Mouse (Mus musculus): ENCODE data around the gene Acyp1.

Gene Acyp1

DNA sequence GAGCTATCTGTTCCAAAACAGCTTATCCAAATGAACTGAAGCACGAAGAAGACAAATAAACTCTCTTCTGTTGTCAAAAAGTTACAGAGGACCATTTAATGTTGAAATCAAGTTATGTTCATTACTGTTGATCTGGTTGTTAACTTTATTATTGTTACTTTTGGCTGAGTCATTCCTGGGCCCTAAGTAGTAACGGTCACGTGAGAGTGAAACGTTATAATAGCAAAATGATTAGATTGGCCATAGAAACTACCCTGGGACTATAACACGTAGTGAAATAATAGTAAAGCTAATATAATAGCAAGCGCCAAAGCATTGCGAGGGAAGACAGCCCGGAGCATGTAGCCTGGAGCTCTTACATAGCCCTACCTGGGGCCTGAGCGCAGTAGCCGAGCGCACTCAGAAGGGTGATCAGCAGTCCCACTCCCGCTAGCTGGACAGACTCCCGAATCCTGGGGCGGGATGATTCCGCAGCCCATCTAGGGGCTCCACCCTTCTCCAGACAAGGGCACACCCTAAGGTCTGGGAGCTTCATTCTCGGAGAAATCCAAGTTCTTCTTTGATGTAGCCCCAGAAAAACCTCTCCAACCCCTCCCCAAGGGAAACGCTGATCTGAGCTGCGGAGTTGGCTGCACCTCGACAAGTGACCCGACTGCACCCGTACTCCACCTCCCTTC is at the start of gene Acyp1:
Gene Acyp1 (minus strand): TSS at position 630 of the 677 bp plus-strand sequence.
- peak; percentile 33 for DNase-seq (ENCODE audit: low spot score)

DNA sequence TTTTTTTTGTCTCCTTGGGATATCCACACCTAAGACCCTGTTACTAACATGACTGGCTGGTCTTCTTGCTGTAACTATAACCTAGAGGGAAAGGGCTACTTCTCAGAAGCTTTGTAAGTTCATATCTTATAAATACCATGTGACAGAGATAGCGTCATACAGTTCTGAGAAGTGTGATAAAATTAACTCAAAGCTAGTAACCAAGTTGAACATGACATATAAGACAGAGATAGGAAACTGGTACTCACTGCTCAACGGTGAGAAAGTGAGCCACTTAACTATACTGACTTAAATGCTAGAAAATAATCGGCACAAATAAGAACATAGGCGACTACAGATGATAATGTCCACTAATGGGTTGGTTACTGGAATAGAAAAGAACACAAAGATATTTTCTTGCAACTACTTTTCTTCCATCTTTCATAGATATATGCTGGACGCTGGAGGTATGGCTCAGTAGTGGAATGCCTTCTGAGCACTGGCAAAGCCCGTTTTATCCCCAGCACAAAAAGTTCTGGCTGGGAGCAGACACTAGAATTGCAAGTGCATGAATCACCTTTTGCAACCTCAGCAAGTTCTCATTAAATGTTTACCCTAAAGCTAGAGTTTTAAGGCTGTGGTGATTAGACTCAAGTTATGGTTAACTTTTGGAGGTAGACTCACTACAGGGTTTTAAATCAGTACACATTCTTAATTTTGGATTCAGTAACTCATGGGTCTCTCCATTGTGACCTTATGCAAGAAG is 49.5 kb upstream of the Acyp1 start:
- no peak for DNase-seq (ENCODE audit: low spot score)

DNA sequence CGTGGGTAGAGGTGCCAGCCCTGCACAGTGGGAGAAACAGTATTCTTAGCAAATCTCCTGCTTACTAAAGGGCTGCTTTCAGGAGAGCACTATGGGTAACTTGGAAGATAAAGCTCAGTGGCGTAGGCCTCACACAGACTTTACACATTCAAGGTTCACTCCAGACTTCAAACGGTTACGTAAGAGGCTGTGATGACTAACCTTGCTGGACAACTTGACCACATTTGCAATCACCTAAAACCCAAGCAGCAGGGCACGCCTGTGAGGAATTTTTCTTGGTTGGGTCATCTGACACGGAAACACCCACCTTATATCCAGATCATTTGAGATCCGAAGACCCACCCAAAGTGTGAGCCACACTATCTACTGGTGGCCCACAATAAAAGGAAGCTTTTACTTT is 41.9 kb upstream of the Acyp1 start:
- no peak for DNase-seq (ENCODE audit: low spot score)

DNA sequence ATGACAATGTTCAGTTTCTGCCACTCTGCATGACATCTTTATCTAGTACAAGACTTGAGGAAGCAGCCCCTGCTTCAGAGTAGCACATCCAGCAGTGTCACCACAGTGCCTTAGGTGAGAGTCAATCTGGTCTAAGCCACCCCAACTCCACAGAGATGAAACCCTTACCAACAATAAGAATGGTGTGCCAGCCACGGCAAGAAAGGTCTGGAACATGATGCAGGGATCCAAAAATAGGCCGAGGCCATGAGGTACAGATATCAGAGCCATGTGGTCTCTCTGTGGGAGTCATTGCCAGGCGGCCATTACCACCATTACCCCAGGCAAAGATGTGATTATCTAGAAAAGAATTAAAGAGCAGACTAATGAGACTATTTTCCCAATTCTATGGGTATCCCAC is 20.4 kb upstream of the Acyp1 start:
- no peak for DNase-seq (ENCODE audit: low spot score)

GRCm38 (mm10) chr12:85305247-85305892 is 17.1 kb upstream of the Acyp1 start:
- DNase-seq (ENCODE audit: low spot score), result peak; percentile 71

- DNase-seq (ENCODE audit: low spot score), result no peak
These were observed 16.5 kb upstream of the Acyp1 start for GRCm38 (mm10) chr12:85304725-85305124.

DNA sequence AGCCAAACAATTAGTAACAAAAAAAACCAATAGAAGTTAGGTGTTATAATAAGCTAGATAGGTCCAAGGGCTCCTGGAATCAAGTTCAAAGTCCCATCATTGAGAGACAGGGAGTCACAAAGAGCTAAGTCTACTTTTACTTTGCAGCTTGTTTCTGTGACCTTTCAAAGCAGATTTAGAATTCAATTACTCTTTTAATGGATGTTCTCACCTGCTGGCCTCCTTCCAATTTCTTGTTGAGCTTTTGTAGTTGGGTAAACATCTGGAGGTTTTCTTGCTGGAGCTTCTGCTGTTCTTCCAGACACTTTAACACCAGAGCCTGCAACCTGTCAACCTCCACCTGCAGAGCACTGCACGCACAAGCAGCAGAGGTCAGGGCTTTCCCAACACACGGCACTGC is 15.0 kb upstream of the Acyp1 start:
- DNase-seq (ENCODE audit: low spot score), result no peak

- DNase-seq (ENCODE audit: low spot score), result no peak
These were observed 10.6 kb upstream of the Acyp1 start for GRCm38 (mm10) chr12:85298835-85299180.

DNA sequence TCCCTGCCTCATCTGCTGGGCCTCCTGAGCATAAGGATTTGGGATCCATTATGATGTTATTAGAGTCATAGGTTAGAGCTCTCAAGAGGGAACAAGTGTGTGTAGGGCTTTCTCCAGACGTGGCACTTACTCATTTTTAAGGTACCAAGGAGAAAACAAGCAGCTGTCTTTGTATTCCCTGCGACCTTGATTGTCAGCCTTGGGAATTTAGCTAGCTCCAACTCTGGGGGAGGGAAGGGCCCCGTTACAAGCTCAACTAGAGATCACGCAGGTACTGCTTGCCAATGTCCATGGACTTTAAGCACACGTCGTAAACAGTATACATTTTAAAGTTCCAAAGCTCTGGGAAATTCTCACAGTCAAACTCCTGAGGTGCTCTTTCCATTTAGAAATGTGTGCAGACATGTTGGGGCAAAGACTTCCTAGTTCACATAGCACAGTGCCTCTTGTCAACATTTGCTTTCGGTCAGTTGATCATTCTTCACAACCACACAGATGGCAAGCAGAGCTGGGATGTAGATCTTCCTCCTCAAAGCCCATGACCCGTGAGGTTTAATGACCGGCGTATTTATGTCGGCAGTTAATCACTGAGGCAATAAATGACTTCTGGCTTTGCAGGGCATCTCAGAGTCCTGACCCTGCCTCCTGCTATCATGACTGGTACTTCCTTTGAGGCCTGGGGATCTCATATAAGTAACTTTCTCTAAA is 10.0 kb upstream of the Acyp1 start:
- no peak for DNase-seq (ENCODE audit: low spot score)

DNA sequence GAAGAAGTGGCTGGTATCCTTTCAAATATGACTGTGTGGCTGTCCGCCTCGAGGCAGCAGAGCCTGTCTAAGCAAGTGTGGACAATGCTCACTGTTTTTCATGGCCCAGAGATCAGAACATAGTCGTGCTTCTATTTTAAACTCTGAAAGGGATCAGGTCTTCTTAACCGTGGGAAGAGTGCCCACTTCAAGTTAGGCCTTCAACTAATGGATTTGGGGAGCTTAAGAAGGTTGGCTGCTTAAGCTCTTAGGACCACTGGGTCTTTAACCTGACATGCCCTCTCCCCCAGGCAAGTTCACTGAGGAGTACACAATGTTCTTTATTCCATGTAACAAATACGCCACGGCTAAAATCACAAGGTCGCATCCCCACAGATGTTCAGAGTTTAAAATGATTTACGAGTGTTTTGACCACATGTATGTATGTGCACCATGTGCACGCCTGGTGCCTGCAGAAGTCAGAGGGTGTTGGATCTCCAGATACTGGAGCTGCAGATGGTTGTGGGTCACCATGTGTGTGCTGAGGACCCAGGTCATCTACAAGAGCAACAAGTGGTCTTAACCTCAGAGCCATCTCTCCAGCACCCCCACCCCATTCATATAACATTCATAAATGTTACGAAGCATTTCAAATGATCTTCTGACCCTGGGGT is 9.2 kb upstream of the Acyp1 start:
- no peak for DNase-seq (ENCODE audit: low spot score)

DNA sequence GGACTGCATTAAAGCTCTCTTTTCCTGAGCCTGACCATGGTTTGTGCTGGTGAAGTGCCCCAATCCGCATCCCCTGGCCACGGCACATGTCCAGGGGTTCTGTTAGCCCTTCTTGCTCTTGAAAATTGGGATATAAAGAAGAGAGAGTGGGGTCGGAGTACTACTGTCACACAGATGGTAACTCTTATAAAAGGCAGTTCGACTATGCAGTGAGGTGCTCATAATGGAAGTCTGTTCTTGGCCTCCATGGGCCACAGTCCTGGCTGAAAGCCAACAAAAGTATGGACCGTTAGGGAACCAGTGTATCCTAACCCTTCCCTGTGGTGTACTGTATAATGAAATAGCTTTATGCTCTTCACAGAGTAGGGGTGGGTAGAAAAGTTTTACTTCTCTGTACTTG is 8.7 kb upstream of the Acyp1 start:
- DNase-seq (ENCODE audit: low spot score), result no peak

GRCm38 (mm10) chr12:85295506-85295905 is 7.3 kb upstream of the Acyp1 start:
- no peak for DNase-seq (ENCODE audit: low spot score)

- no peak for DNase-seq (ENCODE audit: low spot score)
These were observed 4.7 kb upstream of the Acyp1 start for GRCm38 (mm10) chr12:85292906-85293305.

DNA sequence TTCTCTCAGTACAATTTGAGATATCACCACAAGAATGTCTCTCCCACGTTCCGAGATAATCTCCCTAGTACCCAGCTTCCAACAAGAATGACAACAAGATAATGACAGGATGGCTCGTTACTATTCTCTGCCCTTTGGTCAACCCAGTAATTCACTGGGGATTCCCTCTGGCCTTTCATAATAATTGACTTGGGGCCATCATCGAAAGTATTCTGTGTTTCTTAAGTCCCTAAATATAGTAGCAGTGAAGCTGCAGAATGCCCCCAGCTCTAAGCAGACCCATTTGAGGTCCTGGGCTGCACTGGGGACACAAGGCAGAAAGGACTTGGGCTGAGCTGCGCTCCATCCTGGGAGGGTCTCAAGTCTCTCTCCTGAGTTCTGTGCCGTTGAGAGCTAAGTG is 4.0 kb upstream of the Acyp1 start:
- DNase-seq (ENCODE audit: low spot score), result no peak

GRCm38 (mm10) chr12:85291541-85291940 is 3.3 kb upstream of the Acyp1 start:
- no peak for DNase-seq (ENCODE audit: low spot score)

- DNase-seq (ENCODE audit: low spot score), result no peak
These were observed 2.4 kb upstream of the Acyp1 start for GRCm38 (mm10) chr12:85290633-85291032.

GRCm38 (mm10) chr12:85289157-85290000 is 1.1 kb upstream of the Acyp1 start:
- no peak for DNase-seq (ENCODE audit: low spot score)

- peak; percentile 60 for DNase-seq (ENCODE audit: low spot score)
These were observed 383 bp upstream of the Acyp1 start, which contains the start of gene Zc2hc1c for GRCm38 (mm10) chr12:85288486-85289156. TSS of gene Zc2hc1c (plus strand) at chr12:85288591.

- no peak for DNase-seq (ENCODE audit: low spot score)
These were observed 1.3 kb downstream of the Acyp1 start for GRCm38 (mm10) chr12:85286941-85287340.

DNA sequence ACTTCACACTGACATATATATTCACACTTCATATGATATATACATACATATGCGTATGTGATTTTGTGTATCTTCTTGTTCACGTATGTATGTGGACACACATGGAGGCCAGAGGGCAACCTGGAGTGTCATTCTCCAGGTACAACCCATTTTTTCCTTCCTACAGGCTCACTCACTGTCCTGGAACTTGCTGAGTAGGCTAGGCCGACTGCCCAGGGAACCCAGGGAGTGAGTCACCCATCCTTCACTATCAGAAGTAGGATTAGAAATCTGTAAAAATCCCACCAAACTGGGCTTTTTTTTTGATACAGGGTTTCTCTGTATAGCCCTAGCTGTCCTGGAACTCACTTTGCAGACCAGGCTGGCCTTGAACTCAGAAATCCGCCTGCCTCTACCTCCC is 3.2 kb downstream of the Acyp1 start:
- DNase-seq (ENCODE audit: low spot score), result no peak

- no peak for DNase-seq (ENCODE audit: low spot score)
These were observed 3.9 kb downstream of the Acyp1 start for GRCm38 (mm10) chr12:85284331-85284730.
